Mouse (Mus musculus): ENCODE results near the gene Daam1.
A peak's percentile ranks its signal among the peaks of the same experiment; 100 is the strongest.

Daam1 gene

GRCm38 (mm10) chr12:71997364-71997763, 166.5 kb downstream of the Daam1 start:
- DNase-seq (ENCODE audit: extremely low spot score) = no peak

- DNase-seq (ENCODE audit: extremely low spot score) = no peak
Measured at GRCm38 (mm10) chr12:71998653-71999052, 167.8 kb downstream of the Daam1 start.

DNA sequence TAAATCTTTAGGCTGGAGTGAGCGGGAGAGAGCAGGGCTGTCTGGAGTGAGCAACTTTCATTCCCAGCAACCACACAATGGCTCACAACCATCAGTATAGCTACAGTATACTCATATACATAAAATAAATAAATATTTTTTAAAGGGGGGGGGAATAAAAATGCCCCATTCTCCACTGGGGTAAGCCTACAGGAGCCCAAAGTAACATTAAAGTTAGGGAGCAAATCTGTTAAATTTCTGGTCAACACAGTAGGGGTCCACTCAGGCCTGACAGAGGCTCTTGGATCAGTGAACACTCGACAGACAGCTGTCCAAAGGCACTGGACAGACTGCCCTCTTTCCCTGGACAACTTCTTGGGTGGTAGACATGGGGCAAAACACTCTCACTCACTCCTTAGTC, 168.8 kb downstream of the Daam1 start:
- DNase-seq (ENCODE audit: extremely low spot score) = no peak

DNA sequence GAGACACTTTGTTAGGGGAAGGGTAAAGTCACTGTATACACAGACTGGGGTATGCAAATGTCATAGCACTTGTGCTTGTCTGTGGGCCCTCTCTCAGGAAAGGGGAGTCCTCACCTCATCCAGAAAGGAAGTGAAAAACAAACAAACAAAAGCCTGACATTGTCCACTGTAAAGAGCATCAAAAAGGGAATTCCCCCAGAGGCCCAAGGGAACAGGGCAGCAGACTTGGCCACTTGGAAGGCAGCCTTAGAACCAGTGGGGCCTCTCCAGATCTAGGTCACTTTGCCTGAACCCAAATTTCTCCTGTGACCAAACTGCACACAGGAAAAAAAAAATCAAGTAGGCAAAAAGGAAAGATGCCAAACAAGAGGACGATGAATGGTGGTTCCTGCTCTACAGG, 170.9 kb downstream of the Daam1 start:
- DNase-seq (ENCODE audit: extremely low spot score) = no peak

- DNase-seq (ENCODE audit: extremely low spot score) = no peak
Measured at GRCm38 (mm10) chr12:72005307-72005706, 174.4 kb downstream of the Daam1 start.

- DNase-seq (ENCODE audit: extremely low spot score) = no peak
Measured at GRCm38 (mm10) chr12:72007656-72008055, 176.8 kb downstream of the Daam1 start.

DNA sequence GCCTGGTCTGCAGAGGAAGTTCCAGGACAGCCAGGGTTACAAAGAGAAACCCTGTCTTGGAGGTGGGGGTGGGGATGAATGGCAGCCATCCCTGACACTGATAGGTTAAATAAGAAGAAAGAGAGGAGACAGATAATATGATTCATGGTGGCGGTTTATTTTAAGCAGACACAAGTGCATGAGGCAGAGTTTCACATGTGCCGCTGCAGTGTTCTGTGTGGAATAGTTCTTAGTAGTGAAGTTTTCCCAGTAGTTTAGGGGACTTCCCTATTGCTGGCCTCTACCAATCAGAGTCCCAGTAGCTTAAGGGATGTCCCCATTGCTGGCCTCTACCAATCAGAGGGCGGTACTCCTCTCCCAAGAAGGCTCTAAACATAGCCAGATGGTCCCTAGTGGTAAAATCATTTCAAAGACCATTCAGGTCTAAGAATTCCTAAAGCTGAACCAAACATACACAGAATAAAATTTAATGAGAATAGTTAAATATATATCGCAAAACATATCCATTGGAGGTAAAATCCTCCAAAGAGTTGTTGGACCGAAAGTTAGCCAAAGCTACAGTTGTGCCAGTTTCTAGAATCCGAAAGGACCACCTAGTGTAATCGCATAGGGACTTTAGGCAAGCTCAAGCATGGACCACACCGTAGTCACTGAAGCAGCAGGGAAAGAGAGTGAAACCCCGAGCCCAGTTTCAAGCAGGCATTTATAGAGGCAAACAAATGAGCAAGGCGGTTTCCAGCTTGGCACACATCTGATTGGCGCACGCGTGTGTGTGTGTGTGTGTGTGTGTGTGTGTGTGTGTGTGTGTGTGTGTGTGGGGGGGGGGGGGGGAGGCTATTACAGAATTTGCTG, 178.4 kb downstream of the Daam1 start:
- DNase-seq (ENCODE audit: extremely low spot score) = no peak

GRCm38 (mm10) chr12:72011404-72011803, 180.5 kb downstream of the Daam1 start:
- no peak for DNase-seq (ENCODE audit: extremely low spot score)

GRCm38 (mm10) chr12:72012126-72012525, 181.2 kb downstream of the Daam1 start:
- no peak for DNase-seq (ENCODE audit: extremely low spot score)

DNA sequence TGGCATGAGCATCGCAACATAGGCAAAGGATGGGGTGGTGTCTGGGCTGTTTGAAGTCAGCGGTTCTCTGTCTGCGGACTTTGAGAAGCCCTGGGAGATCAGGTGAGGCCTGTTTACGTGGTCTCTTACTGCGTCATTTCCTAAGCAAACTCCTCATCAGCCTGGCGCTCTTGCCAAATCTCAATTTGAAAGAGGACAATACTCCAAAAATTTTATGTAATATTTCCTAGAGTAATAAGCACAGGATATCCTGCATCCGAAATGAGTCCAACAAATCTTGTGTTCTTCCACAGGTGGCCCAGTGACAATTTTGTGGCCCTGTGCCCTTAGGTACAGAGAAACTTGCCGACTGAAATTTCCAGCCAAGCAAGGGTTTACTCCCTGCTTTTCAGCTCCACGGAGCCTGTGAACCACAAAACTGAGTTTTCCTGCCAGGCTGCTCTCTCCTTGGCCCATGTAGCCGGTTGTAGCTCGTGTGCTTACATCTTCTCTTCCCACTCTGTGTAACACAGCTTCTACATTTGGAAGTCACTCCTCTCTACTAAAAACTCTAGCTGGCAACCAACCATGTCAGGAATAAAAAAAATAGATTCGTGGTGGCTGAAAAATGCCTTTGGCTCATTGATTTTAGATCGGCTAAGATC, 183.0 kb downstream of the Daam1 start:
- no peak for DNase-seq (ENCODE audit: extremely low spot score)

DNA sequence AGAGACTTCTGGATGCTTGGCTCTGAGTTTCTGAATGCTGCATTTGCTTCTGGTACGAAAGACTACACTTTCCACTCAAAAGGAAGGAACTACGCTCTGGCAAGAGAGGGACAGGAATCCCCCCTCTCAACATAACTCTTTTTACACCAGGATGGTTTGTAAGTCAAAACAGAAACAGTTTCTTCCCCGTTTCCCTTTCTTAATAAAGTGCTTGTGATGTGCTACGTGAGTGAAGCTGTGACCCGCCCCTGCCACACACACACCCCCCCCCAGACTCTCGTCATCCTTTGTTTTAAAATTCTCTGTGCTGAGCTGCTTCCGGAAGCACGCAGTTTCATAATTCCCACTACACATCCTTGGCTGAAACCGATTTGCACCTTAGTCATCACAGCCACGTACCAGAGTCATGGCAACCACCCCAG, 183.5 kb downstream of the Daam1 start:
- DNase-seq (ENCODE audit: extremely low spot score) = no peak

- DNase-seq (ENCODE audit: extremely low spot score) = no peak
Measured at GRCm38 (mm10) chr12:72015296-72015695, 184.4 kb downstream of the Daam1 start.

DNA sequence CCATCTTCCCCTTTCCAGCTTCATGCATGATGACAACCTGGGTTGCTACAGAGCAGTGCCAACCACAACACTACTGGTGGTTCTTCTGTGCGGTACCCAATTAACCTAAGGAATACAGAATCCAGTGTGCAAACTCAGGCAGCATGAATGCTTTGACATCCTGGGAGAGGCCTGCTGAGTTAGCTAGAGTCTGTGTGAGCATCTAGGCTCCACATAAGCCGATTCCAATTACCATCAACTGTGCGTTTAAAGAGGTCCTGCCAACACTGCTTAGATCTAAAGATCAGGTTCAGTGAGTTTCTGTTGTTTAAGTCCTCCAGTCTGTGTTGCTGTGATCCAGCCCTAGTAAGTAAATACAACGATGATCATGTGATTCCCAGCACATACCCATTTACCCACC, 189.4 kb downstream of the Daam1 start:
- no peak for DNase-seq (ENCODE audit: extremely low spot score)

- DNase-seq (ENCODE audit: extremely low spot score) = no peak
Measured at GRCm38 (mm10) chr12:72021543-72021942, 190.7 kb downstream of the Daam1 start.

- DNase-seq (ENCODE audit: extremely low spot score) = no peak
Measured at GRCm38 (mm10) chr12:72022790-72023189, 191.9 kb downstream of the Daam1 start.

- no peak for DNase-seq (ENCODE audit: extremely low spot score)
Measured at GRCm38 (mm10) chr12:72023572-72023971, 192.7 kb downstream of the Daam1 start.

DNA sequence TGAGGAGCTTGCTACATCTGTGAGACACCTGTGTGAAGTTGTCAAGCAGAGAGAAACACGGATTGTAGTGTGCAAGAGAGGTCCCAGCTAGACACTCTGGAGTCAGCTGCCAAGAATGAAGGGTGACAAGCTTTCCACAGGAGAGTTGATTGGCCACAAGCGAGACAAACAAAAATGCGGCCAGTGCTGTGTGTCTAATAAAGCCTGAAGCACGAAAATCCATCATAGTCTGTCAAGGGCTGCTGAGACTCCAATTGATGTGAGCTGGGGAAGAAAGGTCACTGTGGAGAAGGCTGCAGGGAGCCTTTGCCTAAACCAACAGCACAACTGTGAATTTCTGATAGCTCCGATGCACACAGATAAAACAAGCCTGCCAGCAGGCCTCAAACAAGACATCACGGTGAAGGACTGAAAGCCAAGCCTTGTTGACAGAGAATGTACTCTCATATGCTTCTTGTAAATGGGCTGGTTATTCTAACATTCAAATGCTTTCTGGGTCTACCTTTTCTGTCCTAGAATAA, 194.5 kb downstream of the Daam1 start:
- DNase-seq (ENCODE audit: extremely low spot score) = peak; percentile 5

DNA sequence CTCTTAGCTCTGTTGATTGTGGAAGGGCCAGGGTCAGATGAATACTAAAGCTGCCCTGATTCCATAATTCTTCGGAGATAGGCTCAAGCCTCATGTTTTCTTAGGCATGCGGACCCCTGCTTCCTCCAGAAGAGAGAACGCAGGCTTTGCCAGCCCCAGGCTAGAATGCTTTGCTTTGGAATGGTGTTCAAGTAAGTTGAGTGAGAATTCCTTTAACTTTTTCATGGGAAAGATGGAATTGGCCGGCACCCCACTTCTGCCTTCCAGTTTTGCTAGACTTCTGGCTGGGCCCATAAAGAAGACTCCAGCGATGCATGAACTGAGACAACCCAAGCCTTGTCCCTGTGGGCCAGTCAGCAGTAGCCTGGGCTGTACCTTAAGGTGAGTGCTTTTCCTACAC, 200.3 kb downstream of the Daam1 start:
- DNase-seq (ENCODE audit: extremely low spot score) = no peak

DNA sequence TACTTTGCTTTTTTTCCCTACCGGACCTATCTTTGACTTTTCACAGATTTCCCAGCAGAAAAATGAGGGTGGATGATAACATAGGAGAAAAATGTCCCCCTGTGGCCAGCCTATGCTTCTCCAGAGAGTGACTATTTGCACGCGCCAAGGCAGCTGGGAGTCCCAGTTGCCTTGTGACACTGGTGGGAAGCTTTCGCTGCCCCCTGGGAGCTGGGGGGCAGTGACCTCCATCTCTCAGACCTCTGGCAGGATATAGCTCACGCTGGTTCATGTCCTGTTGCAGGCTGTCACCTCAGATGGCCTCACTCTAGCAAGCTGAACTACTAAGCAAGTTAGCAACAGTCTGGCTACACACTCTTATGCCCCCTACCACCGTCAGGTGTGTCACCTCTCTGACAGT, 200.9 kb downstream of the Daam1 start:
- no peak for DNase-seq (ENCODE audit: extremely low spot score)

DNA sequence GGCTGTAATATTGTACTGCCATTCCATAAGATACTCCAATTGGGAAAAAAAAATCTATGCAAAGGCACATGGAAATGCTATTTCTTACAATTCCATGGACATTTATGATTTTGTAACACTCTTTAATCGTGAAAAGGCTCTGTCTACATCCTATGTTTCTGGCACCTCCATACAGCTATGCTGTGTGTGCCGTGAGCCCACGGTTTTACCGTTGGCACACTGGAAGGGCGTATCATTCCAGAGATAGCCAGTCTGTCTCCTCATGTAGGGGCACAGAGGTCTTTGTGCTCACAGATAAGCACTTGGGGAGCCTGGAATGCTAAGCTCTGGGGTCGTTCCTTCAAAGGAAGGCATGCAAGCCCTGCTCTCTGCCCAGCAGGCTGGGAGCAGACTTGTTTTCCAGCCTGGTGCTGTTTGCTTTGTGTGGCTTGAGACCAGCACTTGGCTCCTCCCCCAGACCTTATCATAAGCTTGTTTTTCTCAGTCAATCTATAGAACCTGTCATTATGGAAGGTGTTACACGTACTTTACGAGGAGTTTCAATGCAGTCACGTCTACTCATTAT, 205.3 kb downstream of the Daam1 start:
- DNase-seq (ENCODE audit: extremely low spot score) = no peak

DNA sequence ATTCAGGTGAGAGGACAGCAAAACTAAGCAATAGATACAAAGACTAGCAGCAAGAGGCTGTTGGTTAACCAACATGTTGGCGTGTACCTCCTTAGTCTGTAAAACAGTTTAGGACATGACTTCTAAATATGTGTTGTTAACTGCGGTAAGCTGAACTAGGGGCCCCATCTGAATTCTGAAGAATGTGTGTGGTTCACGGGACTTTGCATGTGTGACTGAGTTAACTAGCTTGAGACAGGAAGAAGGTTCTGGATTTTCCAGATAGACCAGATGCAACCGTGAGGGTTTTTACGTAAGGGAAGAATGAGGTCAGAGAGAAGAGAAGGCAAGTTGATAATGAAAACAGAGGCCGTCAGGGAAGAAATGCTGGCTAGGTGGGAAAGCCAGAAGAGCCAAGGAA, 206.2 kb downstream of the Daam1 start:
- no peak for DNase-seq (ENCODE audit: extremely low spot score)

DNA sequence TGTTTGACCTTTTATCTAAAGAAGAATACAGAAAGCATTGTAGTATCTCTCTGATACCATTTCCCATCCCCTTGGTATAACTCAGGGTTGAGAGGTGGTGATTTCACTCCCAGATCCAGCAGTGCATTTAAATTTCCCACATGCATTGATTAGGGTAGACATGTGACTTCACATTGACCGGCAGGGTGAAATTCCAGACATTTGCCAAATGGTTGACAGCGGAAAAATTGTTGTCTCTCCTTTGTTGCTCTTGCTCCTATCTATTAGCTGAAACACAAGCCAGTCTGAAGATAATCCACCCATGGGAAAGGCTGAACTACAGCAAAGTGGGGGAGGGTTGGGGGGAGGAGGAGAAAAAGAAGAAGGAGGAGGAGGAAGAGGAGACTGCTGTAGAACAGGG, 208.0 kb downstream of the Daam1 start:
- no peak for DNase-seq (ENCODE audit: extremely low spot score)

GRCm38 (mm10) chr12:72039501-72039900, 208.6 kb downstream of the Daam1 start:
- no peak for DNase-seq (ENCODE audit: extremely low spot score)

Measured in embryo, embryonic 9.5 days (tissue).